Mouse (Mus musculus): Measurements from ENCODE around the gene Kcnip1. TPM values are rescaled to one million over a fixed set of nuclear protein-coding genes. Genes with fewer than 3 reads are reported as not detected.
A peak's percentile ranks its signal among the peaks of the same experiment; 100 is the strongest.

Gene Kcnip1
- total and polyA plus RNA-seq, 3 experiments, result 0.04 to 0.17 TPM; not detected in 1

DNA sequence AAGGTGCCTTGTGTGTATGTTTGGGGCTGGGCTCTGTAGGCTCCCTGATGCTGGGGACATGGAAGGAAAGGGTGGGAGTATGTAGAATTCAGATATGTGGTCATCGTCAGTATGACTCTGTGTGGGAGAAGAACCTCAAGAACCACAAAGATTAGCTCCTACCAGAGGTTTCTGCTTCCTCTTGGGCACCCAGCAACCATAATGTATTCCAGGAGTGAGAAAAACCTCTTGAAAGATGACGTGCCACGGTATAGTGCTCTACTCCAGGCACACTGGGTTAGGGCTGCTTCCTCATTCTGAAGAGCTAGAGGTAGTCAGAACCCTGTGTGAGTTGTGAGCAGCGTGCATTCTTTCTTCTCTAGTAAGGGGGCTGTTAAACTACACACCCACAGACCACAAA is 25.2 kb downstream of the Kcnip1 start:
- no peak overlapping the region for H3K4me3 ChIP-seq (replicated peaks in 1 of 3; ENCODE audit: low read depth in 2 of 3, low read length in 2 of 3, poor library complexity in 1 of 3)
- peak overlapping the region; percentile 7 for H3K4me2 ChIP-seq (ENCODE audit: insufficient read depth, low read depth, poor library complexity, severe bottlenecking)
- H3K27me3 ChIP-seq (replicated peaks), result no peaks in the 10 kb centered on the region
- H3K79me2 ChIP-seq (replicated peaks; ENCODE audit: control insufficient read depth, extremely low read depth, insufficient read depth, poor library complexity, severe bottlenecking), result no peaks in the 10 kb centered on the region
- DNase-seq (ENCODE audit: extremely low read depth), result peak; percentile 90
- H3K9me3 ChIP-seq (replicated peaks; ENCODE audit: low read length), result no peaks in the 10 kb centered on the region
- H3K9ac ChIP-seq (ENCODE audit: insufficient read depth, low read depth), result no peak overlapping the region
- dilution Hi-C loops (cut with MboI; ENCODE audit: extremely low pct_ligation_motif_present, extremely low pct_unique_long_range_greater_than_20kb, low sequenced_read_pairs) (no loop called here), in situ Hi-C loops (cut with MboI; ENCODE audit: low pct_ligation_motif_present, low pct_unique_long_range_greater_than_20kb, low sequenced_read_pairs) (loop anchor here (25.0 kb wide), 1 partner anchor 245 kb away; the partner anchor contains the start of gene Foxi1)
- no peak overlapping the region for H3K27ac ChIP-seq (ENCODE audit: insufficient read depth, low read depth)
- H3K36me3 ChIP-seq (replicated peaks in 1 of 2; ENCODE audit: control insufficient read depth in 1 of 2, insufficient read depth in 1 of 2, low read length in 1 of 2), result no peaks in the 10 kb centered on the region
- TF ChIP-seq GABPA (IDR thresholded peaks at IDR 0.05; ENCODE audit: insufficient replicate concordance, low read depth, low read length) (no peak), E2F4 (IDR thresholded peaks at IDR 0.05; ENCODE audit: insufficient replicate concordance, low read depth, low read length) (no peak), ETS1 (conservative IDR thresholded peaks at IDR 0.05; ENCODE audit: low read depth, low read length) (peak; percentile 40; the same call in 1 of the 2 replicates), BHLHE40 (IDR thresholded peaks at IDR 0.05; ENCODE audit: low read depth, low read length) (peak; percentile 59), ELF1 (IDR thresholded peaks at IDR 0.05; ENCODE audit: low read depth, low read length) (peak; percentile 52; the same call in 1 of the 2 replicates), IRF4 (IDR thresholded peaks at IDR 0.05; ENCODE audit: low read depth, low read length) (no peak), MAX (IDR thresholded peaks at IDR 0.05; ENCODE audit: low read length) (peak; percentile 48; the same call in 1 of the 2 replicates), TBP (conservative IDR thresholded peaks at IDR 0.05; ENCODE audit: low read depth, low read length) (no peak), MAFK (IDR thresholded peaks at IDR 0.05; ENCODE audit: insufficient replicate concordance, low read length) (0 out of 2 replicates have a peak, but pooled peaks have one; percentile 5), MXI1 (IDR thresholded peaks at IDR 0.05; ENCODE audit: low read depth, low read length) (no peak), RAD21 (IDR thresholded peaks at IDR 0.05; ENCODE audit: low read depth, low read length) (no peak), NELFE (IDR thresholded peaks at IDR 0.05; ENCODE audit: low read depth, low read length) (no peak), EP300 (IDR thresholded peaks at IDR 0.05; ENCODE audit: low read length) (peak; percentile 65), JUN (IDR thresholded peaks at IDR 0.05; ENCODE audit: insufficient read depth, low read depth, low read length) (no peak), JUND (conservative IDR thresholded peaks at IDR 0.05; ENCODE audit: low read depth, low read length) (no peak), UBTF (IDR thresholded peaks at IDR 0.05; ENCODE audit: low read depth, low read length) (no peak), MEF2A (IDR thresholded peaks at IDR 0.05; ENCODE audit: borderline replicate concordance, low read depth, low read length) (no peak), SIN3A (IDR thresholded peaks at IDR 0.05; ENCODE audit: low read length) (no peak), NRF1 (IDR thresholded peaks at IDR 0.05; ENCODE audit: low read depth, low read length) (no peak)
- peaks cover 13 to 46% of the 10 kb centered on the region in 2 experiments for H3K4me1 ChIP-seq (ENCODE audit: control insufficient read depth in 1 of 2, insufficient read depth in 2 of 2)

DNA sequence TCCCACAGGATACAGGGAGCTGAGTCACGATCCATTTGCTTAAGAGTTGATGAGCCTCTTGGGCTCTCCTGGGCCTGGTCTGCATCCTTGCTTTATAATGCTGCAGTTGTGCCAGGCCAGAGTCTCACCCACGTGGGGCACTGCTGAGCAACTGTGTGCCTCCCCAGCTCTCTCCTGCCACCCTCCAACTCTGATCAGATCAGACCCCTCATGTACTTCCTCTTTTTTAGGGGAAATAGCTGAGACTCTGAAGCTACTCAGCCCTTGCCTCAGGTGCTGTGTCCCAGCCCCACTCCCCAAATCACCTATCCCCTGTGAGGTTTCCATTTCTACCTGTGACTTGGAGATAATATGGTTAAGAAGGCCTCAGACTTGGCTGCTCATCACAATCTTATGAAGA is 27.6 kb downstream of the Kcnip1 start:
- dilution Hi-C loops (cut with MboI; ENCODE audit: extremely low pct_ligation_motif_present, extremely low pct_unique_long_range_greater_than_20kb, low sequenced_read_pairs), result no loop called here
- H3K79me2 ChIP-seq (replicated peaks; ENCODE audit: control insufficient read depth, extremely low read depth, insufficient read depth, poor library complexity, severe bottlenecking), result no peaks in the 10 kb centered on the region

More for the DNA sequence above, 27.6 kb downstream of the Kcnip1 start:
- Histone ChIP-seq H3K27ac (ENCODE audit: insufficient read depth, low read depth) (no peak overlapping the region), H3K36me3 (replicated peaks in 1 of 2; ENCODE audit: control insufficient read depth in 1 of 2, insufficient read depth in 1 of 2, low read length in 1 of 2) (no peaks in the 10 kb centered on the region), H3K4me2 (ENCODE audit: insufficient read depth, low read depth, poor library complexity, severe bottlenecking) (no peak overlapping the region), H3K9me3 (replicated peaks; ENCODE audit: low read length) (no peaks in the 10 kb centered on the region), H3K27me3 (replicated peaks) (no peaks in the 10 kb centered on the region), H3K4me1 (ENCODE audit: control insufficient read depth in 1 of 2, insufficient read depth in 2 of 2) (peaks cover 13 to 50% of the 10 kb centered on the region in 2 experiments), H3K9ac (ENCODE audit: insufficient read depth, low read depth) (no peak overlapping the region), H3K4me3 (replicated peaks in 1 of 3; ENCODE audit: low read depth in 2 of 3, low read length in 2 of 3, poor library complexity in 1 of 3) (no peak overlapping the region)
- TF ChIP-seq CTCF (conservative IDR thresholded peaks at IDR 0.05 in 1 of 2, IDR thresholded peaks at IDR 0.05 in 1 of 2; ENCODE audit: low read depth in 2 of 2, low read length in 2 of 2) (peak in 1 of 2 experiments; percentile 59; a peak in 2 of 4 replicates), TCF12 (IDR thresholded peaks at IDR 0.05; ENCODE audit: low read depth, low read length) (no peak), RAD21 (IDR thresholded peaks at IDR 0.05; ENCODE audit: low read depth, low read length) (peak; percentile 19), SMC3 (IDR thresholded peaks at IDR 0.05; ENCODE audit: low read depth, low read length) (peak; percentile 8; the same call in 1 of the 2 replicates)
- in situ Hi-C loops (cut with MboI; ENCODE audit: low pct_ligation_motif_present, low pct_unique_long_range_greater_than_20kb, low sequenced_read_pairs), result loop anchor here (25.0 kb wide), 1 partner anchor 247 kb away; the partner anchor contains the start of gene Foxi1
- peak; percentile 58 for DNase-seq (ENCODE audit: extremely low read depth)
